Mouse (Mus musculus): Measurements from ENCODE around the gene Whamm. TPM values are rescaled to one million over a fixed set of nuclear protein-coding genes. Genes with fewer than 3 reads are reported as not detected.

Gene Whamm
- total RNA-seq, 2 experiments from 2014 or later, result 14.5 to 15.9 TPM

Other genes with a start within 250 kb of the Whamm start
- 100 to 1,000 TPM; 830 to 890 TPM for gene Rps17, start 226.0 kb upstream of the Whamm start, total RNA-seq (2021)
- 10 to 100 TPM; 10.0 to 11.6 TPM for gene Cpeb1, start 115.8 kb upstream of the Whamm start, total RNA-seq (2021)
- 100 to 1,000 TPM; 165 to 172 TPM for gene Ap3b2, start 77.3 kb upstream of the Whamm start, total RNA-seq (2021)
- not detected for gene BC048679, start 73.0 kb upstream of the Whamm start, total RNA-seq (2021)
- gene Fsd2, start 4.3 kb upstream of the Whamm start, total RNA-seq (2021), result under 1 TPM in 1 of 2 experiments, not detected in 1; 0.08 TPM
- gene Homer2, start 136.3 kb downstream of the Whamm start, total RNA-seq (2021), result 10 to 100 TPM; 51.8 to 54.3 TPM
- gene Ramac, start 191.7 kb downstream of the Whamm start, total RNA-seq (2021), result 10 to 100 TPM; 54.5 to 61.9 TPM
- 10 to 100 TPM; 41.1 to 49.1 TPM for gene 3110040N11Rik, start 218.2 kb downstream of the Whamm start, total RNA-seq (2021)